28 mouse cellular contexts compared by ENCODE assay signal in genomic region chr15:102232764-102233163, GRCm38 (mm10). TPM values are rescaled to one million over a fixed set of nuclear protein-coding genes. Genes with fewer than 3 reads are reported as not detected.
DNase-seq lines count a peak whose midpoint lies in the region; ATAC-seq and TF ChIP-seq lines count a peak whose summit lies in the region.
"Had no signal": no experiment of that assay in that cellular context is flagged by ENCODE, and none has a peak within 500 bp of the region (broad histone marks: within the 10 kb centered on the region; RNA-seq: fewer than 3 reads in every experiment).

No protein-coding gene starts in this region.

- no peak overlapping the region for H3ac ChIP-seq in C2C12 (ENCODE audit: control insufficient read depth, insufficient read length, low read depth)

- peaks cover 43% of the 10 kb centered on the region for H3K36me3 ChIP-seq in limb, embryonic 13.5 days
- peaks cover 44% of the 10 kb centered on the region for H3K36me3 ChIP-seq in limb, embryonic 10.5 days
- peaks cover 46% of the 10 kb centered on the region for H3K36me3 ChIP-seq in C2C12 (ENCODE audit: control insufficient read depth, insufficient read depth)

- no peak for ATAC-seq in limb, embryonic 13.5 days (ENCODE audit: low FRiP score, low read depth)
- ATAC-seq: forebrain, embryonic 14.5 days; forebrain, postnatal 0 days; hindbrain, postnatal 0 days; Patski had no signal

- DNase-seq in limb, embryonic 10.5 days (ENCODE audit: low spot score) = no peak
- DNase-seq in fat pad, adult 2 months (ENCODE audit: extremely low read depth, low read depth, low spot score) = peak; percentile 70
- no peak for DNase-seq in adipocyte (ENCODE audit: low spot score)
- no peak for DNase-seq in retina, postnatal 1 day
- DNase-seq in cerebellum, postnatal 25 days = no peak
- DNase-seq: adrenal gland, adult 2 months; adrenal gland, postnatal 14 days; cerebellum, adult 11 months; cerebellum, adult 2 months; cerebellum, adult 9-11 months; cerebellum, postnatal 36 days; embryo, embryonic 11 days; forebrain, postnatal 0 days; gastrocnemius, adult 2 months; gastrocnemius, postnatal 14 days; heart, adult 18-20 months; heart, postnatal 14 days; heart, postnatal 4 days had no signal

- H3K27me3 ChIP-seq in limb, embryonic 13.5 days = no peaks in the 10 kb centered on the region
- no peaks in the 10 kb centered on the region for H3K27me3 ChIP-seq in limb, embryonic 10.5 days (ENCODE audit: low read depth, poor library complexity, severe bottlenecking)
- H3K27me3 ChIP-seq in C2C12 (ENCODE audit: control insufficient read depth, insufficient read depth, insufficient read length) = no peaks in the 10 kb centered on the region
- H3K27me3 ChIP-seq: embryonic facial prominence, embryonic 13.5 days; Patski had no signal

- H3K9ac ChIP-seq in limb, embryonic 13.5 days = no peak overlapping the region
- H3K9ac ChIP-seq: embryonic facial prominence, embryonic 13.5 days; forebrain, postnatal 0 days; heart, embryonic 13.5 days; hindbrain, embryonic 14.5 days had no signal

- H3K79me3 ChIP-seq in C2C12 (ENCODE audit: low read depth) = peaks cover 14% of the 10 kb centered on the region

- H3K27ac ChIP-seq in limb, embryonic 13.5 days = peak overlapping the region; percentile 33; the same call in 1 of the 2 replicates
- H3K27ac ChIP-seq in limb, embryonic 10.5 days = no peak overlapping the region
- H3K27ac ChIP-seq: embryonic facial prominence, embryonic 10.5 days; gastrocnemius, adult 2 months; heart, embryonic 13.5 days; hindbrain, embryonic 14.5 days; hindbrain, postnatal 0 days had no signal

- H3K9me3 ChIP-seq in limb, embryonic 13.5 days = no peaks in the 10 kb centered on the region
- H3K9me3 ChIP-seq in limb, embryonic 10.5 days (replicated peaks) = no peaks in the 10 kb centered on the region
- H3K9me3 ChIP-seq: embryonic facial prominence, embryonic 10.5 days; embryonic facial prominence, embryonic 13.5 days; heart, embryonic 13.5 days had no signal

- WGBS in limb, embryonic 13.5 days = 53% methylated on average over 7 of the region's 7 CpGs
- 85% methylated on average over 7 of the region's 7 CpGs for WGBS in limb, embryonic 10.5 days

- peaks cover 25% of the 10 kb centered on the region for H3K79me2 ChIP-seq in C2C12 (ENCODE audit: control insufficient read depth, insufficient read depth)

- TF ChIP-seq CTCF in C2C12 (IDR thresholded peaks at IDR 0.05; ENCODE audit: control insufficient read depth, insufficient read depth, insufficient read length) = no peak

- peaks cover 22% of the 10 kb centered on the region for H3K4me1 ChIP-seq in limb, embryonic 13.5 days
- H3K4me1 ChIP-seq in limb, embryonic 10.5 days = peaks cover 54% of the 10 kb centered on the region

- H3K4me2 ChIP-seq in limb, embryonic 13.5 days (replicated peaks) = no peak overlapping the region
- H3K4me2 ChIP-seq: embryonic facial prominence, embryonic 13.5 days; heart, embryonic 13.5 days; hindbrain, embryonic 14.5 days had no signal

- no peak overlapping the region for H3K4me3 ChIP-seq in limb, embryonic 13.5 days
- no peak overlapping the region for H3K4me3 ChIP-seq in limb, embryonic 10.5 days
- H3K4me3 ChIP-seq in C2C12 (ENCODE audit: insufficient read depth, poor library complexity, severe bottlenecking) = no peak overlapping the region
- H3K4me3 ChIP-seq: embryonic facial prominence, embryonic 10.5 days; embryonic facial prominence, embryonic 13.5 days; gastrocnemius, adult 2 months; heart, embryonic 13.5 days had no signal

TF ChIP-seq in C2C12, 6 proteins besides CTCF, POLR2A, EP300 and RAD21:
- TF ChIP-seq USF1 (IDR thresholded peaks at IDR 0.05; ENCODE audit: low read depth) (peak; percentile 48), MYOD1 (IDR thresholded peaks at IDR 0.05; ENCODE audit: control insufficient read depth, insufficient read length, low read depth) (no peak), CEBPB (IDR thresholded peaks at IDR 0.05; ENCODE audit: low read depth) (peak; percentile 99), MYOG (IDR thresholded peaks at IDR 0.05; ENCODE audit: control insufficient read depth, extremely low read depth, insufficient read length) (no peak), FOSL1 (IDR thresholded peaks at IDR 0.05; ENCODE audit: insufficient read depth, low read length, poor library complexity, severe bottlenecking) (peak; percentile 68), MAX (IDR thresholded peaks at IDR 0.05) (no peak)

RNA-seq across cellular contexts. Expression of gene Itgb7, which starts 1.0 kb away (rescaled TPM):
- polyA plus RNA-seq in limb, embryonic 13.5 days (2015; fragmentation: Nextera tagmentation; extraction: Ambion mirVana) = 3.2 and 3.5 TPM in 2 replicates
- 1.2 and 1.5 TPM in 2 replicates for polyA plus RNA-seq in limb, embryonic 10.5 days (2016; fragmentation: Nextera tagmentation; extraction: Ambion mirVana)
- polyA plus RNA-seq in C2C12 (2012; fragmentation: generic; extraction: Trizol) = 58.8 TPM

RNA-seq across cellular contexts. Expression of gene Rarg, which starts 24.6 kb away (rescaled TPM):
- polyA plus RNA-seq in limb, embryonic 13.5 days (2015; fragmentation: Nextera tagmentation; extraction: Ambion mirVana) = 131 and 145 TPM in 2 replicates
- 111 and 148 TPM in 2 replicates for polyA plus RNA-seq in limb, embryonic 10.5 days (2016; fragmentation: Nextera tagmentation; extraction: Ambion mirVana)
- 92.5 TPM for polyA plus RNA-seq in C2C12 (2012; fragmentation: generic; extraction: Trizol)

RNA-seq across cellular contexts. Expression of gene Csad, which starts 28.2 kb away (rescaled TPM):
- 75.2 and 82.1 TPM in 2 replicates for polyA plus RNA-seq in limb, embryonic 13.5 days (2015; fragmentation: Nextera tagmentation; extraction: Ambion mirVana)
- 38.8 and 55.0 TPM in 2 replicates for polyA plus RNA-seq in limb, embryonic 10.5 days (2016; fragmentation: Nextera tagmentation; extraction: Ambion mirVana)
- 26.4 TPM for polyA plus RNA-seq in C2C12 (2012; fragmentation: generic; extraction: Trizol)

RNA-seq across cellular contexts. Expression of gene Zfp740, which starts 29.7 kb away (rescaled TPM):
- 74.2 and 82.6 TPM in 2 replicates for polyA plus RNA-seq in limb, embryonic 13.5 days (2015; fragmentation: Nextera tagmentation; extraction: Ambion mirVana)
- 73.0 and 88.7 TPM in 2 replicates for polyA plus RNA-seq in limb, embryonic 10.5 days (2016; fragmentation: Nextera tagmentation; extraction: Ambion mirVana)
- 45.8 TPM for polyA plus RNA-seq in C2C12 (2012; fragmentation: generic; extraction: Trizol)

RNA-seq across cellular contexts. Expression of gene Gm9918, which starts 37.6 kb away (rescaled TPM):
- 1.1 and 1.3 TPM in 2 replicates for polyA plus RNA-seq in limb, embryonic 13.5 days (2015; fragmentation: Nextera tagmentation; extraction: Ambion mirVana)
- polyA plus RNA-seq in limb, embryonic 10.5 days (2016; fragmentation: Nextera tagmentation; extraction: Ambion mirVana) = 1.1 and 1.4 TPM in 2 replicates
- not detected for polyA plus RNA-seq in C2C12 (2012; fragmentation: generic; extraction: Trizol)
- polyA plus RNA-seq: forebrain, embryonic 14.5 days; forebrain, postnatal 0 days; heart, embryonic 13.5 days; hindbrain, embryonic 14.5 days; inflammation-experienced regulatory T-cells, adult 6 months had no signal

Comparison
In these comparisons a context has a peak if more than half of its experiments do, and no peak if none do; other contexts are left out.
1. RNA of gene Itgb7, which starts 1.0 kb away (polyA plus RNA-seq): 58.8 TPM in C2C12 (single experiment); 3.2 to 3.5 TPM in limb, embryonic 13.5 days and 1.2 to 1.5 TPM in limb, embryonic 10.5 days; every median in the first group is over 10 times any median in the second.